Mouse (Mus musculus) gonadal fat pad, adult 2 months (tissue): Measurements from ENCODE around the gene Cog3. TPM values are rescaled to one million over a fixed set of nuclear protein-coding genes. Genes with fewer than 3 reads are reported as not detected.

ENCODE experiments used
- DNase-seq: peaks from one replicate; pipeline ENCODE4 v3.0.0-alpha.2; 2012; ENCODE audit warnings: low read depth
- polyA plus RNA-seq: library from polyadenylated mRNA; depleted of rRNA; stranded (reverse); fragments of >200 nt; gene quantifications from 2 replicates; pipeline ENCODE4 v1.2.3, GENCODE M21; 2012

Cog3 gene
- polyA plus RNA-seq, 1 experiment, result 16.5 TPM

- no peak for DNase-seq
Observed at GRCm38 (mm10) chr14:75761028-75761805, 6.9 kb upstream of the Cog3 start.

GRCm38 (mm10) chr14:75758401-75758800 is 4.1 kb upstream of the Cog3 start:
- DNase-seq, result no peak

GRCm38 (mm10) chr14:75757821-75758220 is 3.5 kb upstream of the Cog3 start:
- DNase-seq, result no peak

- DNase-seq, result no peak
Observed at GRCm38 (mm10) chr14:75756971-75757370, 2.7 kb upstream of the Cog3 start.

- no peak for DNase-seq
Observed at GRCm38 (mm10) chr14:75753206-75753605, 1.1 kb downstream of the Cog3 start.

GRCm38 (mm10) chr14:75751040-75751439 is 3.3 kb downstream of the Cog3 start:
- no peak for DNase-seq

- DNase-seq, result no peak
Observed at GRCm38 (mm10) chr14:75749123-75749522, 5.2 kb downstream of the Cog3 start.

- DNase-seq, result no peak
Observed at GRCm38 (mm10) chr14:75747960-75748359, 6.4 kb downstream of the Cog3 start.

GRCm38 (mm10) chr14:75741904-75742303 is 12.4 kb downstream of the Cog3 start:
- no peak for DNase-seq

GRCm38 (mm10) chr14:75735597-75735996 is 18.7 kb downstream of the Cog3 start:
- no peak for DNase-seq

- no peak for DNase-seq
Observed at GRCm38 (mm10) chr14:75732631-75733030, 21.7 kb downstream of the Cog3 start.

GRCm38 (mm10) chr14:75731361-75731760 is 23.0 kb downstream of the Cog3 start:
- DNase-seq, result no peak

- no peak for DNase-seq
Observed at GRCm38 (mm10) chr14:75728111-75728510, 26.2 kb downstream of the Cog3 start.

- no peak for DNase-seq
Observed at GRCm38 (mm10) chr14:75727046-75727445, 27.3 kb downstream of the Cog3 start.

GRCm38 (mm10) chr14:75722816-75723215 is 31.5 kb downstream of the Cog3 start:
- DNase-seq, result no peak

GRCm38 (mm10) chr14:75721977-75722563 is 32.2 kb downstream of the Cog3 start:
- DNase-seq, result no peak

- no peak for DNase-seq
Observed at GRCm38 (mm10) chr14:75720121-75720520, 34.2 kb downstream of the Cog3 start.

- DNase-seq, result no peak
Observed at GRCm38 (mm10) chr14:75716410-75716809, 37.9 kb downstream of the Cog3 start.

GRCm38 (mm10) chr14:75713661-75714060 is 40.7 kb downstream of the Cog3 start:
- DNase-seq, result no peak

- no peak for DNase-seq
Observed at GRCm38 (mm10) chr14:75712687-75713086, 41.6 kb downstream of the Cog3 start.

GRCm38 (mm10) chr14:75711731-75712130 is 42.6 kb downstream of the Cog3 start:
- no peak for DNase-seq

GRCm38 (mm10) chr14:75708986-75709385 is 45.3 kb downstream of the Cog3 start:
- no peak for DNase-seq

GRCm38 (mm10) chr14:75707771-75708170 is 46.5 kb downstream of the Cog3 start:
- no peak for DNase-seq

- DNase-seq, result no peak
Observed at GRCm38 (mm10) chr14:75706647-75707046, 47.7 kb downstream of the Cog3 start.
